Mouse (Mus musculus) ES-E14 (cell line): ENCODE results near the gene Cdk10. TPM values are rescaled to one million over a fixed set of nuclear protein-coding genes. Genes with fewer than 3 reads are reported as not detected.

ENCODE experiments used
- DNase-seq: peaks from one replicate; pipeline ENCODE4 v3.0.0-alpha.2; 2013; ENCODE audit warnings: low read depth, low spot score
- H3K27ac ChIP-seq: 2 replicates; pipeline ENCODE4 v1.5.1; 2012; ENCODE audit warnings: low read depth, mild to moderate bottlenecking, low read length, moderate library complexity, mixed read lengths; ENCODE audit not compliant: poor library complexity, insufficient read depth, severe bottlenecking
- H3K36me3 ChIP-seq: 2 replicates; pipeline ENCODE4 v1.6.1; 2012; ENCODE audit warnings: mild to moderate bottlenecking, low read length, moderate library complexity, mixed read lengths; ENCODE audit not compliant: control insufficient read depth, poor library complexity, insufficient read depth, severe bottlenecking
- H3K4me1 ChIP-seq, 2 experiments: fragments of 150-350 bp in 1 of 2; sonication (generic) in 1 of 2; 2 replicates each; pipeline ENCODE4 v1.6.1; 2012; ENCODE audit warnings: low read length in 2 of 2, mild to moderate bottlenecking in 1 of 2, mixed read lengths in 1 of 2; ENCODE audit not compliant: control insufficient read depth in 2 of 2, insufficient read depth in 2 of 2, poor library complexity in 1 of 2
- H3K4me3 ChIP-seq, 2 experiments: fragments of 150-350 bp in 1 of 2; sonication (generic) in 1 of 2; 2 replicates each; pipeline ENCODE4 v1.5.1; 2012; ENCODE audit warnings: low read length in 2 of 2, low read depth in 1 of 2, mild to moderate bottlenecking in 1 of 2, mixed read lengths in 1 of 2; ENCODE audit not compliant: insufficient read depth in 1 of 2, poor library complexity in 1 of 2, severe bottlenecking in 1 of 2
- H3K9ac ChIP-seq: 2 replicates; pipeline ENCODE4 v1.6.1; 2012; ENCODE audit warnings: low read depth, mild to moderate bottlenecking, low read length, mixed read lengths; ENCODE audit not compliant: poor library complexity, insufficient read depth, severe bottlenecking
- H3K9me3 ChIP-seq: fragments of 150-350 bp; sonication (generic); 2 replicates; pipeline ENCODE4 v1.6.1; 2012; ENCODE audit warnings: low read depth, mild to moderate bottlenecking, low read length; ENCODE audit not compliant: control insufficient read depth, insufficient read depth
- CHD2 ChIP-seq: IDR thresholded peaks from 2 replicates; pipeline ENCODE4 v1.6.1; 2014; ENCODE audit warnings: mild to moderate bottlenecking, low read depth, low read length, inconsistent platforms
- HCFC1 ChIP-seq: IDR thresholded peaks from 2 replicates; pipeline ENCODE4 v1.6.1; 2012; ENCODE audit warnings: low read length, inconsistent platforms, borderline replicate concordance; ENCODE audit not compliant: insufficient read depth
- MAFK ChIP-seq: IDR thresholded peaks from 2 replicates; pipeline ENCODE4 v1.6.1; 2014; ENCODE audit warnings: mild to moderate bottlenecking, low read depth, low read length, inconsistent platforms; ENCODE audit not compliant: insufficient read depth
- ZC3H11A ChIP-seq: IDR thresholded peaks from 2 replicates; pipeline ENCODE4 v1.6.1; 2012; ENCODE audit warnings: low read depth, mild to moderate bottlenecking, inconsistent platforms, low read length, borderline replicate concordance
- ZNF384 ChIP-seq: IDR thresholded peaks from 2 replicates; pipeline ENCODE4 v1.6.1; 2012; ENCODE audit warnings: low read depth, low read length, inconsistent platforms
- in situ Hi-C, 2 experiments: fragments of 600-800 bp; cut with MboI; formaldehyde crosslinking; loops; one replicate each; pipeline ENCODE4 v1.15.1; 2025; ENCODE audit warnings: low sequenced_read_pairs in 2 of 2, inconsistent platforms in 1 of 2; ENCODE audit not compliant: unreplicated experiment in 2 of 2
- total RNA-seq: library from RNA; depleted of rRNA; stranded (reverse); fragments of 300-350 nt; gene quantifications from 2 replicates; pipeline ENCODE4 v1.2.3, GENCODE M21; 2012

Cdk10 gene
- total RNA-seq, 1 experiment: 42.7 TPM

DNA sequence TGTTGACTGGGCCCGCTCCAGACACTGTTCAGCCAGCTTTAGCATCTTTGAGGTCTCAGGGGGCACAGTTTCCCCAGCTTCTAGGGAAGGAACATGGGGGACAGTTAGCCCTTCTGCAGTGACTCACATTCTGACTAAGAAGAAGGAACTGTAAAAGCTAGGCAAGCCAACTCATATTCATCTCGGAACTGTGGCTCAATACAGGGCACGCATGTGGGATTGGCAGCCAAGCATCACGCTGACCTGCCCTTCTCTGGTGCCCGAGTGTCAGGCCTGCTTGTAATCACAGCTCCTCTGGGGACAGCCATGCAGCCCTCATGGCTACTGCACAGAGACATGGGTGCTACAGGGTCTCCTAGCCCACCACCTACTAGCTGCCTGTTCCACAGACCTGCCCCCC, 26.3 kb downstream of the Cdk10 start:
- Histone ChIP-seq H3K9ac (no peak overlapping the region), H3K36me3 (peaks cover 3% of the 10 kb centered on the region; the same call in 1 of the 2 replicates), H3K9me3 (no peaks in the 10 kb centered on the region), H3K4me1 (no peaks in the 10 kb centered on the region; a peak in 1 of 4 replicates), H3K4me3 (no peak overlapping the region), H3K27ac (no peak overlapping the region)
- in situ Hi-C loops: no loop called here
- no peak for DNase-seq
- TF ChIP-seq ZC3H11A (no peak), ZNF384 (no peak), HCFC1 (no peak), CHD2 (no peak), MAFK (no peak)

GRCm38 (mm10) chr8:123252925-123253324, 28.3 kb downstream of the Cdk10 start:
- in situ Hi-C loops: no loop called here
- Histone ChIP-seq H3K36me3 (peaks cover 9% of the 10 kb centered on the region; the same call in 1 of the 2 replicates), H3K4me1 (no peaks in the 10 kb centered on the region), H3K27ac (no peak overlapping the region), H3K4me3 (no peak overlapping the region), H3K9me3 (no peaks in the 10 kb centered on the region), H3K9ac (no peak overlapping the region)
- no peak for DNase-seq
- TF ChIP-seq MAFK: no peak

DNA sequence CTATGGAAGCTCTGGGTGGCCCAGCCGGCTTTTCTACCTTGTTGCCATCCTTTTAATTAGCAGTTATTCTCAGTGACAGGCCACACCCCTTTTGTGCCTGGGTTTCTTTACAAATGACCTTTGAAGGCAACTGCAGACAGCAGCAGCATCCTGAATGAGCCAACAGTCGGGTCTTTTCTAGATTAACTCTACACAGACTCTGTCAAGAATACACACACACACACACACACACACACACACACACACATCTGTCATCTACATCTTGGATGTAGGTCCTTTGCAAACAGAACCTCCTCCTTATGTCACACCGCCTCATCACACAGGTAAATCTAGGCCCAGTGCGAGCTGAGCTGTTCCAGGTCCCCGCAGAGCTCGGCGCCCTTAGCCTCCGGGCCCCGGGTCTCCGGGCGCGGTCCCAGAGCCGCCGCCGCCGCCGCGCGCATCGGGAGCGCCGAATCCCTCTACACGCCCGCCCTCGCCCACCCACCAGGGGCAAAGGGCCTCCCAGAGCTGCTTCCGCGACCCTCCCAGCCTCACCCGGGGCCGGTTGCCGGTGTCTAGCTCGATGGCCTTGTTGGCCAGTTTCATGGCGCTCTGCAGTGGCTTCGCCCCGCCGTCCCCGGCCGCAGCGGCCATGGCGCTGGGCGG, 28.9 kb downstream of the Cdk10 start:
- TF ChIP-seq ZNF384 (no peak), ZC3H11A (no peak), MAFK (no peak), HCFC1 (no peak), CHD2 (no peak)
- H3K27ac ChIP-seq: no peak overlapping the region
- peak overlapping the region; percentile 90 to 96 for H3K4me3 ChIP-seq
- H3K4me1 ChIP-seq: no peaks in the 10 kb centered on the region
- peaks cover 9% of the 10 kb centered on the region; the same call in 1 of the 2 replicates for H3K36me3 ChIP-seq
- in situ Hi-C loops: no loop called here
- H3K9ac ChIP-seq: peak overlapping the region; percentile 93
- DNase-seq: no peak
- no peaks in the 10 kb centered on the region for H3K9me3 ChIP-seq

GRCm38 (mm10) chr8:123254099-123254885, 29.6 kb downstream of the Cdk10 start, which contains the start of the genes Zfp276 and Vps9d1:
Zfp276 (plus strand) TSS chr8:123254195.
Vps9d1 (minus strand) TSS chr8:123254348.
- in situ Hi-C loops: no loop called here
- Histone ChIP-seq H3K27ac (no peak within 1 kb of the TSS; the same call in 1 of the 2 replicates), H3K9ac (peak within 1 kb of the TSS; percentile 93), H3K9me3 (no peaks in the 10 kb centered on the region), H3K36me3 (peaks cover 9% of the 10 kb centered on the region; the same call in 1 of the 2 replicates), H3K4me3 (peak within 1 kb of the TSS; percentile 92 to 96), H3K4me1 (no peaks in the 10 kb centered on the region)
- DNase-seq: peak; percentile 56
- TF ChIP-seq HCFC1: peak; percentile 78; the same call in 1 of the 2 replicates
- no peak for TF ChIP-seq CHD2
